Mouse (Mus musculus): ENCODE data around the gene Sh3bgrl2.

DNA sequence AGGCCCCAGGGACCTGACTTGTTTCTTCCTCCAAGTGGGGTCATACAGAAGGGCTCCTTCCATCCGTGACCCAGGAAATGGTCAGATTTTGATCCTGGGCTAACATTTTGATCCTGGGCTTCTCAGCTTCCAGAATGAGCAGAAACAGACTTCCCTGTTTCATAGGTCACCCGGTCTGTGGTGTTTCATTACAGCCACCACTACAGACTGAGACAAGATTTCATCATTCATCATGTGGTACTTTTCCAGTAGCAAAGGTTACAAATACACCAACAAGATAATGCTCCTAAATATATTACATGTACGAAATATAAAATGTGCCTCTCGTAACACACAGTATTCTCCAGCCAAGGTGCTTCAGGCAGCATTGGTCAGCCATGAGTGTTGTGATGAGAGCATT is 27.3 kb downstream of the Sh3bgrl2 start:
- no peak for TF ChIP-seq MYOG (IDR thresholded peaks at IDR 0.05; ENCODE audit: control insufficient read depth, extremely low read depth, insufficient read length)
- no peak for TF ChIP-seq CTCF (IDR thresholded peaks at IDR 0.05; ENCODE audit: control insufficient read depth, insufficient read depth, insufficient read length)
- TF ChIP-seq MYOD1 (IDR thresholded peaks at IDR 0.05; ENCODE audit: control insufficient read depth, insufficient read length, low read depth): no peak
- TF ChIP-seq MAX (IDR thresholded peaks at IDR 0.05): no peak
- TF ChIP-seq FOSL1 (IDR thresholded peaks at IDR 0.05; ENCODE audit: insufficient read depth, low read length, poor library complexity, severe bottlenecking): no peak
- no peak for TF ChIP-seq USF1 (IDR thresholded peaks at IDR 0.05; ENCODE audit: low read depth)
